Mouse (Mus musculus): ENCODE results near the gene Atxn1. TPM values are rescaled to one million over a fixed set of nuclear protein-coding genes. Genes with fewer than 3 reads are reported as not detected.

The Atxn1 gene
- polyA plus RNA-seq, 1 experiment from 2014 or later = 1.6 TPM

- no peak for DNase-seq (ENCODE audit: extremely low spot score, low spot score)
- no peak overlapping the region for H3K27ac ChIP-seq
- 58% methylated on average over 1 of the region's 1 CpGs for WGBS
Measured at GRCm38 (mm10) chr13:45816670-45817069, 148.1 kb downstream of the Atxn1 start.

GRCm38 (mm10) chr13:45809777-45810410, 154.9 kb downstream of the Atxn1 start:
- Histone ChIP-seq H3K27ac (peak overlapping the region; percentile 68), H3K9me3 (no peaks in the 10 kb centered on the region), H3K4me3 (no peak overlapping the region), H3K27me3 (ENCODE audit: poor library complexity, severe bottlenecking) (peaks cover 18% of the 10 kb centered on the region), H3K36me3 (replicated peaks) (no peaks in the 10 kb centered on the region), H3K4me1 (peaks cover 64% of the 10 kb centered on the region)
- peak; percentile 24 for DNase-seq (ENCODE audit: extremely low spot score, low spot score)
- WGBS = 51% methylated on average over 16 of the region's 16 CpGs

More at GRCm38 (mm10) chr13:45816670-45817069, 148.1 kb downstream of the Atxn1 start:
- H3K4me1 ChIP-seq = peaks cover 9% of the 10 kb centered on the region
- no peaks in the 10 kb centered on the region for H3K27me3 ChIP-seq (ENCODE audit: poor library complexity, severe bottlenecking)
- H3K9me3 ChIP-seq = no peaks in the 10 kb centered on the region
- H3K36me3 ChIP-seq (replicated peaks) = no peaks in the 10 kb centered on the region
- no peak overlapping the region for H3K4me3 ChIP-seq

GRCm38 (mm10) chr13:45807593-45808043, 157.2 kb downstream of the Atxn1 start:
- WGBS = 25% methylated on average over 18 of the region's 18 CpGs
- H3K9me3 ChIP-seq = no peaks in the 10 kb centered on the region
- H3K27ac ChIP-seq = peak overlapping the region; percentile 69
- peak overlapping the region; percentile 39 for H3K4me3 ChIP-seq
- peaks cover 38% of the 10 kb centered on the region for H3K27me3 ChIP-seq (ENCODE audit: poor library complexity, severe bottlenecking)
- no peaks in the 10 kb centered on the region for H3K36me3 ChIP-seq (replicated peaks)
- peak; percentile 71 for DNase-seq (ENCODE audit: extremely low spot score, low spot score)
- H3K4me1 ChIP-seq = peaks cover 82% of the 10 kb centered on the region

GRCm38 (mm10) chr13:45806600-45807525, 157.9 kb downstream of the Atxn1 start:
- no peak for DNase-seq (ENCODE audit: extremely low spot score, low spot score)
- peak overlapping the region; percentile 39 for H3K4me3 ChIP-seq

GRCm38 (mm10) chr13:45805915-45806599, 158.8 kb downstream of the Atxn1 start:
- no peaks in the 10 kb centered on the region for H3K9me3 ChIP-seq
- peak; percentile 57 for DNase-seq (ENCODE audit: extremely low spot score, low spot score)
- peak overlapping the region; percentile 69 for H3K27ac ChIP-seq
- no peaks in the 10 kb centered on the region for H3K36me3 ChIP-seq (replicated peaks)
- peak overlapping the region; percentile 10; the same call in 1 of the 2 replicates for H3K4me3 ChIP-seq
- H3K27me3 ChIP-seq (ENCODE audit: poor library complexity, severe bottlenecking) = peaks cover 38% of the 10 kb centered on the region
- 14% methylated on average over 9 of the region's 9 CpGs for WGBS
- peaks cover 83% of the 10 kb centered on the region for H3K4me1 ChIP-seq

More at GRCm38 (mm10) chr13:45806600-45807525, 157.9 kb downstream of the Atxn1 start:
- Histone ChIP-seq H3K9me3 (no peaks in the 10 kb centered on the region), H3K4me1 (peaks cover 85% of the 10 kb centered on the region), H3K27ac (peak overlapping the region; percentile 69), H3K36me3 (replicated peaks) (no peaks in the 10 kb centered on the region), H3K27me3 (ENCODE audit: poor library complexity, severe bottlenecking) (peaks cover 38% of the 10 kb centered on the region)
- WGBS = 18% methylated on average over 18 of the region's 18 CpGs

- WGBS = 92% methylated on average over 15 of the region's 15 CpGs
- peaks cover 50% of the 10 kb centered on the region for H3K4me1 ChIP-seq
- no peaks in the 10 kb centered on the region for H3K36me3 ChIP-seq (replicated peaks)
- no peak for DNase-seq (ENCODE audit: extremely low spot score, low spot score)
- no peak overlapping the region for H3K27ac ChIP-seq
- peaks cover 20% of the 10 kb centered on the region for H3K27me3 ChIP-seq (ENCODE audit: poor library complexity, severe bottlenecking)
- no peaks in the 10 kb centered on the region for H3K9me3 ChIP-seq
- H3K4me3 ChIP-seq = no peak overlapping the region
Measured at GRCm38 (mm10) chr13:45802620-45803410, 162.0 kb downstream of the Atxn1 start.

GRCm38 (mm10) chr13:45798248-45798647, 166.6 kb downstream of the Atxn1 start:
- Histone ChIP-seq H3K27me3 (ENCODE audit: poor library complexity, severe bottlenecking) (peaks cover 6% of the 10 kb centered on the region), H3K4me1 (peaks cover 9% of the 10 kb centered on the region), H3K27ac (no peak overlapping the region), H3K9me3 (no peaks in the 10 kb centered on the region), H3K4me3 (no peak overlapping the region), H3K36me3 (replicated peaks) (0 out of 2 replicates have a peak, but pooled peaks cover 3% of the 10 kb centered on the region)
- 93% methylated on average over 4 of the region's 4 CpGs for WGBS
- DNase-seq (ENCODE audit: extremely low spot score, low spot score) = no peak

GRCm38 (mm10) chr13:45797696-45798095, 167.1 kb downstream of the Atxn1 start:
- H3K27me3 ChIP-seq (ENCODE audit: poor library complexity, severe bottlenecking) = peaks cover under 1% of the 10 kb centered on the region
- 0 out of 2 replicates have a peak, but pooled peaks cover 3% of the 10 kb centered on the region for H3K36me3 ChIP-seq (replicated peaks)
- no peak overlapping the region for H3K4me3 ChIP-seq
- 90% methylated on average over 6 of the region's 6 CpGs for WGBS
- peaks cover 4% of the 10 kb centered on the region for H3K4me1 ChIP-seq
- DNase-seq (ENCODE audit: extremely low spot score, low spot score) = no peak
- no peaks in the 10 kb centered on the region for H3K9me3 ChIP-seq
- no peak overlapping the region for H3K27ac ChIP-seq

GRCm38 (mm10) chr13:45796286-45796685, 168.5 kb downstream of the Atxn1 start:
- Histone ChIP-seq H3K9me3 (no peaks in the 10 kb centered on the region), H3K27ac (no peak overlapping the region), H3K27me3 (ENCODE audit: poor library complexity, severe bottlenecking) (no peaks in the 10 kb centered on the region), H3K4me3 (no peak overlapping the region), H3K4me1 (no peaks in the 10 kb centered on the region), H3K36me3 (replicated peaks) (0 out of 2 replicates have a peak, but pooled peaks cover 3% of the 10 kb centered on the region)
- WGBS = 88% methylated on average over 6 of the region's 6 CpGs
- no peak for DNase-seq (ENCODE audit: extremely low spot score, low spot score)

- H3K27me3 ChIP-seq (ENCODE audit: poor library complexity, severe bottlenecking) = no peaks in the 10 kb centered on the region
- no peak for DNase-seq (ENCODE audit: extremely low spot score, low spot score)
- H3K4me1 ChIP-seq = no peaks in the 10 kb centered on the region
- no peaks in the 10 kb centered on the region for H3K9me3 ChIP-seq
- 76% methylated on average over 3 of the region's 3 CpGs for WGBS
- H3K36me3 ChIP-seq (replicated peaks) = 0 out of 2 replicates have a peak, but pooled peaks cover 3% of the 10 kb centered on the region
- H3K27ac ChIP-seq = no peak overlapping the region
- H3K4me3 ChIP-seq = no peak overlapping the region
Measured at GRCm38 (mm10) chr13:45793796-45794195, 171.0 kb downstream of the Atxn1 start.

GRCm38 (mm10) chr13:45786409-45786808, 178.4 kb downstream of the Atxn1 start:
- H3K27me3 ChIP-seq (ENCODE audit: poor library complexity, severe bottlenecking) = no peaks in the 10 kb centered on the region
- no peak overlapping the region for H3K4me3 ChIP-seq
- WGBS = 91% methylated on average over 7 of the region's 7 CpGs
- H3K27ac ChIP-seq = no peak overlapping the region
- DNase-seq (ENCODE audit: extremely low spot score, low spot score) = no peak
- peaks cover 6% of the 10 kb centered on the region for H3K4me1 ChIP-seq
- no peaks in the 10 kb centered on the region for H3K36me3 ChIP-seq (replicated peaks)
- no peaks in the 10 kb centered on the region for H3K9me3 ChIP-seq

GRCm38 (mm10) chr13:45783681-45784080, 181.1 kb downstream of the Atxn1 start:
- no peaks in the 10 kb centered on the region for H3K27me3 ChIP-seq (ENCODE audit: poor library complexity, severe bottlenecking)
- H3K36me3 ChIP-seq (replicated peaks) = no peaks in the 10 kb centered on the region
- no peak overlapping the region for H3K27ac ChIP-seq
- peaks cover 6% of the 10 kb centered on the region for H3K4me1 ChIP-seq
- WGBS = 85% methylated on average over 10 of the region's 10 CpGs
- no peaks in the 10 kb centered on the region for H3K9me3 ChIP-seq
- DNase-seq (ENCODE audit: extremely low spot score, low spot score) = no peak
- no peak overlapping the region for H3K4me3 ChIP-seq

All from forebrain, embryonic 10.5 days (tissue).